Mouse (Mus musculus) hindbrain, embryonic 13.5 days (tissue): Measurements from ENCODE around the gene Ube4a. TPM values are rescaled to one million over a fixed set of nuclear protein-coding genes. Genes with fewer than 3 reads are reported as not detected.

ENCODE experiments used
- ATAC-seq: fragments of 200-750 bp; cut with Nextera tagmentation; 2 replicates; pipeline ENCODE4 v1.8.0; 2017; ENCODE audit warnings: moderate TSS enrichment; ENCODE audit not compliant: low FRiP score
- H3K27ac ChIP-seq: fragments of 300-500 bp; sonication (generic); 2 replicates; pipeline ENCODE4 v1.5.1; 2015; ENCODE audit warnings: inconsistent platforms, mild to moderate bottlenecking, moderate library complexity
- H3K27me3 ChIP-seq: fragments of 300-500 bp; sonication (generic); 2 replicates; pipeline ENCODE4 v1.6.1; 2015; ENCODE audit warnings: mild to moderate bottlenecking, inconsistent platforms
- H3K36me3 ChIP-seq: fragments of 300-500 bp; sonication (generic); 2 replicates; pipeline ENCODE4 v1.6.1; 2015; ENCODE audit warnings: mild to moderate bottlenecking, inconsistent platforms
- H3K4me1 ChIP-seq: fragments of 300-500 bp; sonication (generic); replicated peaks from 2 replicates; pipeline ENCODE4 v1.6.1; 2015; ENCODE audit warnings: inconsistent platforms
- H3K4me2 ChIP-seq: fragments of 300-500 bp; sonication (generic); 2 replicates; pipeline ENCODE4 v1.6.1; 2015; ENCODE audit warnings: inconsistent platforms, mild to moderate bottlenecking, moderate library complexity
- H3K4me3 ChIP-seq: fragments of 300-500 bp; sonication (generic); 2 replicates; pipeline ENCODE4 v1.5.1; 2015; ENCODE audit warnings: mild to moderate bottlenecking, inconsistent platforms
- H3K9ac ChIP-seq: fragments of 300-500 bp; sonication (generic); 2 replicates; pipeline ENCODE4 v1.6.1; 2015; ENCODE audit warnings: mild to moderate bottlenecking, inconsistent platforms
- H3K9me3 ChIP-seq: fragments of 300-500 bp; sonication (generic); 2 replicates; pipeline ENCODE4 v1.6.1; 2016; ENCODE audit warnings: inconsistent platforms
- WGBS: fragments of 180-500 bp; shearing (Covaris S2); methylation state at CpG from one replicate; pipeline ENCODE4 v1.1.7; 2015; 5-methylcytosine and 5-hydroxymethylcytosine counted together
- polyA plus RNA-seq: library from polyadenylated mRNA; unstranded; fragments of >200 nt; fragmentation: Nextera tagmentation; extraction: Ambion mirVana; gene quantifications from 2 replicates; pipeline ENCODE4 v1.2.1, GENCODE M21; 2015

Ube4a gene
- polyA plus RNA-seq, 1 experiment from 2014 or later = 35.6 TPM

- H3K4me1 ChIP-seq = no peaks in the 10 kb centered on the region
- peaks cover 13% of the 10 kb centered on the region; the same call in 1 of the 2 replicates for H3K27me3 ChIP-seq
- no peaks in the 10 kb centered on the region for H3K9me3 ChIP-seq
- no peak overlapping the region for H3K9ac ChIP-seq
- ATAC-seq = no peak
- H3K36me3 ChIP-seq = no peaks in the 10 kb centered on the region
- no peak overlapping the region for H3K27ac ChIP-seq
- no peak overlapping the region for H3K4me3 ChIP-seq
- 71% methylated on average over 2 of the region's 2 CpGs for WGBS
- H3K4me2 ChIP-seq = no peak overlapping the region
Observed at GRCm38 (mm10) chr9:44890122-44890521, 75.3 kb downstream of the Ube4a start.

DNA sequence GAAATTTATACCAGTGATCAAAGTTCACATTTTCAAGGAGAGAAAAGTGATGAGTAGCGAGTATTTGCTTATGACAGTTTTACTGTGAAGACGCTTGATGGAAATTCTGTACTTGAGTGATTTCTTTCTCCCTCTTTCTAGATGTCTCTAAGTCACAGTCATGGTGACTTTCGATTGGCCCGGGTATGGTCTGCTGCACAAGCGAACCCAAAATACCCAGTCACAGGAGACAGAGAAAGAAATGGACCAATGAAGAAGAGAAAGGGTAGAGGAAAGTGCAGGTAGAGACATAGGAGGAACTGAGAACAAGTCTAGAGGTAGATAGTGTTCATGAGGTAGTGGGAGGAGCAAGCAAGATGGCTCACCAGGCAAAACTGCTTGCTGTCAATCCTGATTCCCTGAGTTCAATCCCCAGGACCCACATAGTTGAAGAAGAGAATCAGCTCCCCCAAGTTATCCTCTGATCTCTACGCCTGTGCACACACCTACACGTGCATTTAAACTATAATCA is 77.2 kb downstream of the Ube4a start:
- 87% methylated on average over 7 of the region's 7 CpGs for WGBS
- Histone ChIP-seq H3K27me3 (0 out of 2 replicates have a peak, but pooled peaks cover 10% of the 10 kb centered on the region), H3K4me3 (no peak overlapping the region), H3K9me3 (no peaks in the 10 kb centered on the region), H3K27ac (no peak overlapping the region), H3K36me3 (no peaks in the 10 kb centered on the region), H3K4me2 (no peak overlapping the region), H3K9ac (no peak overlapping the region), H3K4me1 (peaks cover 3% of the 10 kb centered on the region; the same call in 1 of the 2 replicates)
- no peak for ATAC-seq

DNA sequence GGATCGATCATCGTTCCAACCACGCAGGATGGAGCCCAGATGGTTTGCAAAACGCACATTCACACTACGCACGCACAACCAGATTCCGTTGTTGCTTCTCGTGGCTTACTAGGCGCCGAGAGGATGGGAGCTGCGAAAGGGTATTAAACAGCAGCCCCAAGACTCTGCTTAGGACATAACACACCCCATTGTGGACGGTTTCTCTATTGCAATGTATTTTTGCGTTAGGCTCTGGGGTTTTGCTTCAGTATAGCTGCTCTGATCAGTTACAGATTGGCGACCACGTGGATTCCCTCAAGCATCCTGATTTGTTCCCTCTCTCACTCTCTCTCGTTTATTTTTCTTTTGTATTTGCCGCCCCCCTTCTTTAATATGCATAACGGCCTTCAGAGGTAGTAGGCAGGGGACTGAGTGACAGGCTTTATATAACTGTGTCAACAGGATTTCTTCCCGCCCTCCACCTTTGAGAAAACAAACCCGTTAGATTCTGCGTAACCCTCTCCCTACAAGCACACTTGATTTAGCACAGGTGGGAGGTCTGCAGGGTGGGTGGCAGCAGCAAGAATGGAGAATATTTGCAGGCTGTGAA is 82.3 kb downstream of the Ube4a start:
- Histone ChIP-seq H3K36me3 (no peaks in the 10 kb centered on the region), H3K27ac (peak overlapping the region; percentile 100), H3K4me3 (peak overlapping the region; percentile 97), H3K27me3 (0 out of 2 replicates have a peak, but pooled peaks cover 5% of the 10 kb centered on the region), H3K4me1 (peaks cover 27% of the 10 kb centered on the region), H3K9me3 (no peaks in the 10 kb centered on the region), H3K4me2 (peak overlapping the region; percentile 90), H3K9ac (peak overlapping the region; percentile 99)
- ATAC-seq = peak; percentile 22
- WGBS = under 1% methylated on average over 21 of the region's 21 CpGs

DNA sequence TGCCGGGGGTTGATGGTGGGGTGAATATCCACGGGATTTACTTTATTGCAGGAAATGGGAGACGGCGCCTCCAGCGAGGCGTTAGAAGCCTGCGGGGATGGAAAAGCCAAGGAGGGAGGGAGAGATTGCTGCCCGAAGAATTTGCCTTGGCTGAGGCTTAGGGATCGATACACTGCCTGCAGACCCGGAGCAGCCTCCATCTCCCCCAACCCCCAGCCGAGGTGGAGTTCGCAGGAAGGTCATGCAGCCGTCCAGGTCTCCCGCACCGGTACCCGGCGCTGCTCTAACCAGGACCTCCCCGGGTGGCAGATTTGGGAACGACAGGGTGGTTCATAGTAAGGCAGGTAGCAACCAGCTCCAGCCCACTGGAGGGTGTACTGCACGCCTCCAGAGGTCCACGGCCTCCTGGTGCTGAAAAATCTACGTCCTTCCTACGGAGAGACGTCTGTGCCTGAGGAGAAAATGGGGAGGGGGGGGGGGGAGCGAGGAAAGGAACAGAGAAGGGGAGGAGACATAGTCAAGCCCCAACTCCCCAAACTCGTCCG is 82.9 kb downstream of the Ube4a start:
- H3K36me3 ChIP-seq = 0 out of 2 replicates have a peak, but pooled peaks cover under 1% of the 10 kb centered on the region
- 0 out of 2 replicates have a peak, but pooled peaks cover 5% of the 10 kb centered on the region for H3K27me3 ChIP-seq
- ATAC-seq = peak; percentile 73
- peak overlapping the region; percentile 99 for H3K9ac ChIP-seq
- under 1% methylated on average over 26 of the region's 27 CpGs for WGBS
- H3K27ac ChIP-seq = peak overlapping the region; percentile 100
- H3K4me2 ChIP-seq = peak overlapping the region; percentile 90
- H3K4me3 ChIP-seq = peak overlapping the region; percentile 97
- H3K9me3 ChIP-seq = no peaks in the 10 kb centered on the region
- peaks cover 33% of the 10 kb centered on the region for H3K4me1 ChIP-seq

DNA sequence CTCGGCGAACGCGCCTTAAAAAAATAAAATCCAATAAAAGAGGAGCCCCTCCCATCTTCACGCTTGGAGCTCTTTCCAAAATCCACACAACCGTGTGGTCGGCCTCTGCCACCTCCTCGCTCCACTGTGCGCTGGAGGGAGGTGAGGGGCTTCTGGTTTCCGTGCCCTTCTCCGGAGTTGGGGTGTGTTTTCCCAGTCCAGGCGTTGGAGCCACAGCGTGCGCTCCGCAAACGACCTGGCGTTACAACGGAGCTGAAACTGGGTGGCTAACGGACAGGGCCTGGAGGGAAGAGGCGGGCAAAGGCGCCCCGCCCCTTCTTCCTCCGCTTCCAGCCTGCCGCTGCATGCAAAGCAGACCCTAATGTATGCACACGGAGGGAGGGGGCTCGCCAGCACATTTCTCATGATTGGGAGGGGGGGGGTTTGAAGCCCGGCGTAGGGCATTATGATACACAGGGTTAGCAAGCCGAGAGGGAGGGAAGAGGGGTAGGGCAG is 83.4 kb downstream of the Ube4a start:
- WGBS = under 1% methylated on average over 29 of the region's 29 CpGs
- H3K4me2 ChIP-seq = peak overlapping the region; percentile 90
- H3K36me3 ChIP-seq = 0 out of 2 replicates have a peak, but pooled peaks cover 4% of the 10 kb centered on the region
- H3K4me3 ChIP-seq = peak overlapping the region; percentile 97
- peaks cover 38% of the 10 kb centered on the region for H3K4me1 ChIP-seq
- peak; percentile 72 for ATAC-seq
- H3K27me3 ChIP-seq = 0 out of 2 replicates have a peak, but pooled peaks cover 5% of the 10 kb centered on the region
- H3K27ac ChIP-seq = peak overlapping the region; percentile 100
- H3K9ac ChIP-seq = peak overlapping the region; percentile 99
- no peaks in the 10 kb centered on the region for H3K9me3 ChIP-seq

DNA sequence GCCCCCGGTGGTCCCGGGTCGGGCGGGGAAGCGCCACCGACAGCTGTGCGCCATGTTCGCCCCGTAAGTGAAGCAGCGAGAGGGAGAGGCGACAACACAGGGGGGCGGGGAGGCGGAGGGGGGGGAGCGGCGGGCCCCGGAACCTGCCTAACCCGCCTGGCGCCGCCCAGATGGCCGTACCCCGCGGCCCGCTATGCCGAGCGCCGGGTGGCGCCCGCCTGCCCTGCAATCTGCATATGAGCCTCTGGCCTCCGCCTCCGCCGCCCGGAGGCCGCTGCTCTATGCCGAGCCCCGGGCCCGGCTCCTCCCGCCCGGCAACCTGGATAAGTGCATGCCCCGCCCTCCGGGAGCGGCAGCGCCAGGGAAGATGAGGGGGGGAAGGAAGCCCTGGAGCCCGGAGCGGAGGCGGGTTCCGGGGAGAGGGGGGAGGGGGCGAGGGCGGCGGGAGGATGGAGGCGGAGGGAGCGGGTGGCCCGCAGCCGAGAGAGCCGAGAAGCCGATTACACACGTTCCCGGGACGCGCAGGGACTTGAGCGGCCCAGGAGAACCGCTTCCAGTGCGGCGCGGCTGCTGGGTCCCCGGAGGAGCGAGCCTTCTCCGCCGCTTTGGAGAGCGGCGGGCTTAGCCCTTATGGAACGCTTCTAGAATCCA is 84.1 kb downstream of the Ube4a start, which contains the start of gene Kmt2a:
Gene Kmt2a (minus strand): TSS at position 76 of the 651 bp plus-strand sequence.
- Histone ChIP-seq H3K36me3 (0 out of 2 replicates have a peak, but pooled peaks cover 4% of the 10 kb centered on the region), H3K9ac (peak within 1 kb of the TSS; percentile 99), H3K27ac (peak within 1 kb of the TSS; percentile 100), H3K9me3 (no peaks in the 10 kb centered on the region), H3K4me1 (peaks cover 44% of the 10 kb centered on the region), H3K4me3 (peak within 1 kb of the TSS; percentile 97), H3K4me2 (peak within 1 kb of the TSS; percentile 98), H3K27me3 (0 out of 2 replicates have a peak, but pooled peaks cover 5% of the 10 kb centered on the region)
- WGBS = 0% methylated on average over 43 of the region's 71 CpGs
- peak; percentile 70 for ATAC-seq

GRCm38 (mm10) chr9:44880309-44881081 is 84.9 kb downstream of the Ube4a start:
- Histone ChIP-seq H3K4me2 (peak overlapping the region; percentile 98), H3K4me1 (peaks cover 53% of the 10 kb centered on the region), H3K4me3 (peak overlapping the region; percentile 97), H3K27me3 (0 out of 2 replicates have a peak, but pooled peaks cover 2% of the 10 kb centered on the region), H3K36me3 (0 out of 2 replicates have a peak, but pooled peaks cover 4% of the 10 kb centered on the region), H3K27ac (peak overlapping the region; percentile 100), H3K9me3 (no peaks in the 10 kb centered on the region), H3K9ac (peak overlapping the region; percentile 99)
- peak; percentile 21; the same call in 1 of the 2 replicates for ATAC-seq
- WGBS = 0% methylated on average over 18 of the region's 44 CpGs

GRCm38 (mm10) chr9:44879694-44880271 is 85.6 kb downstream of the Ube4a start:
- peak overlapping the region; percentile 98 for H3K4me2 ChIP-seq
- H3K27me3 ChIP-seq = no peaks in the 10 kb centered on the region
- no peaks in the 10 kb centered on the region for H3K9me3 ChIP-seq
- peak overlapping the region; percentile 99 for H3K9ac ChIP-seq
- peaks cover 59% of the 10 kb centered on the region for H3K4me1 ChIP-seq
- peak overlapping the region; percentile 97 for H3K4me3 ChIP-seq
- no peak for ATAC-seq
- WGBS = under 1% methylated on average over 13 of the region's 13 CpGs
- H3K27ac ChIP-seq = peak overlapping the region; percentile 100
- H3K36me3 ChIP-seq = 0 out of 2 replicates have a peak, but pooled peaks cover 4% of the 10 kb centered on the region

DNA sequence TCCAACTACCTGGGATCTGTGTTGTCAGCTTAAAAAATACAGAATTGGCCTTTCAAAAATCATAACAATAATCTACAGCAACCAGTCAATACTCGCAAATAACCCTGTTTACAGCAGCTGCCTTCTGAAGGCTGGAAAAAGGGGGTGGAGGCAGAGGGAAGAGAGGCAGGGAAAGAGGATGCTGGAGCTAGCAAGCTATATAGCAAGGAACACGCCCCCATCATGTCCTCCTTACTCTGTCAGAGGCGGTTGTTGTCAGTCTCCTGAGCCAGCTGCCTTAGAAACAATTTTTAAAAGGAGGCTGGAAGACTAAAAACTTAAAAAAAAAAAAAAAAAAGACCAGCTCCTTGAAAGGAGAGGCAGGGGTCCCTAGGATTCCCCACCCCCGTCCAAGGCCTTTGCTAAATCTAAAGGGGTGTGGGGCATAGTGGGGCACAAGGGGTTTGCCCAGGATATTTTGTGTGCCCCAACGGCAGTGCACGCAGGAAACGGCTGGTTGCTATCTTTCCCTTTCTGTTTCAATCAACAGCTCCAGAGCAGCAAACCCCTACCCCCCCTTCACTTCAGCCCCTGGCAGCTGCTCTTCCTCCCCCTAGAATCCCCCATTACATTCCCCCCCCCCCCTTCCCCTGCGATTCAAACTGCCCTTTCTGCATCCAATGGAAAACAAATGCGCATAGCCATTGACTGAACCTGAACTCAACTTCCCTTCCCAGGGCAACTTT is 86.5 kb downstream of the Ube4a start:
- Histone ChIP-seq H3K9me3 (no peaks in the 10 kb centered on the region), H3K36me3 (0 out of 2 replicates have a peak, but pooled peaks cover 4% of the 10 kb centered on the region), H3K4me3 (peak overlapping the region; percentile 97), H3K4me2 (peak overlapping the region; percentile 98), H3K4me1 (peaks cover 67% of the 10 kb centered on the region), H3K27me3 (no peaks in the 10 kb centered on the region), H3K27ac (peak overlapping the region; percentile 100), H3K9ac (peak overlapping the region; percentile 99)
- ATAC-seq = no peak
- 20% methylated on average over 9 of the region's 9 CpGs for WGBS

DNA sequence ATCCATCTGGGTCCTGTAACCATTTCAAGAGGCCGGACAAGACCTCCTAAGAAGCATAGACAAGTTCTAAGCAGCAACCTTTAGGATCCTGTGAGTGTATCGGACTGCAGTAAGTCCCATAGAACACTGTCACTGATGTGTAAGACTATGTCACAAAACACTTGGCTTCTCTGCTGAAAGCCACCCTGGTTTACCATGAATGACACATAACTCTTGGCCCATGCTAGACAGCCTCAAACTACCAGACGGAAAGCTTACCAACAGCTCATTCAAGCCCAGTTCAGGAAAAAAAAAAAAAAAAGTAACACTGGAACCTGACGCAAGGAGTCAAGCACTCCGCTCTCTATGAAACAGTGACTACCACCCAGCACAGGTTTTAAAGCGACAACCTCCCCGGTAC is 87.7 kb downstream of the Ube4a start:
- H3K4me2 ChIP-seq = peak overlapping the region; percentile 98
- H3K27me3 ChIP-seq = no peaks in the 10 kb centered on the region
- H3K9ac ChIP-seq = 0 out of 2 replicates have a peak overlapping the region, but pooled peaks have one; percentile 13
- 0 out of 2 replicates have a peak, but pooled peaks cover 4% of the 10 kb centered on the region for H3K36me3 ChIP-seq
- WGBS = 86% methylated on average over 7 of the region's 7 CpGs
- ATAC-seq = no peak
- H3K4me3 ChIP-seq = peak overlapping the region; percentile 4; the same call in 1 of the 2 replicates
- peaks cover 74% of the 10 kb centered on the region for H3K4me1 ChIP-seq
- H3K9me3 ChIP-seq = no peaks in the 10 kb centered on the region
- H3K27ac ChIP-seq = no peak overlapping the region
